Mouse (Mus musculus) midbrain, embryonic 10.5 days (tissue): ENCODE measurements at regions not wholly inside any gene's neighbourhood (a gene's known extent, or its start where the extent isn't known, plus 50 kb on each side); places are given as distances from the start of the nearest gene placed in this dataset.

Experiments
- DNase-seq: peaks from one replicate; pipeline ENCODE4 v3.0.0-alpha.2; 2017; ENCODE audit warnings: low spot score
- H3K27ac ChIP-seq: fragments of 300-500 bp; sonication (generic); replicated peaks from 2 replicates; pipeline ENCODE4 v1.5.1; 2016; ENCODE audit warnings: mild to moderate bottlenecking
- H3K27me3 ChIP-seq: fragments of 300-500 bp; sonication (generic); 2 replicates; pipeline ENCODE4 v1.6.1; 2016; ENCODE audit warnings: low read depth, mild to moderate bottlenecking; ENCODE audit not compliant: poor library complexity, severe bottlenecking
- H3K36me3 ChIP-seq: fragments of 300-500 bp; sonication (generic); 2 replicates; pipeline ENCODE4 v1.6.1; 2016; ENCODE audit warnings: mild to moderate bottlenecking, moderate library complexity
- H3K4me1 ChIP-seq: fragments of 300-500 bp; sonication (generic); 2 replicates; pipeline ENCODE4 v1.6.1; 2016
- H3K4me3 ChIP-seq: fragments of 300-500 bp; sonication (generic); 2 replicates; pipeline ENCODE4 v1.5.1; 2016; ENCODE audit warnings: mild to moderate bottlenecking, moderate library complexity
- H3K9me3 ChIP-seq: fragments of 300-500 bp; sonication (generic); replicated peaks from 2 replicates; pipeline ENCODE4 v1.6.1; 2016; ENCODE audit warnings: mild to moderate bottlenecking
- WGBS: fragments of 180-500 bp; shearing (Covaris S2); methylation state at CpG from one replicate; pipeline ENCODE4 v1.1.7; 2016; 5-methylcytosine and 5-hydroxymethylcytosine counted together

GRCm38 (mm10) chr12:35758916-35759315 is 166.5 kb upstream of the Agr3 start:
- Histone ChIP-seq H3K27me3 (no peaks in the 10 kb centered on the region), H3K27ac (no peak overlapping the region), H3K4me3 (no peak overlapping the region), H3K9me3 (0 out of 2 replicates have a peak, but pooled peaks cover under 1% of the 10 kb centered on the region), H3K36me3 (no peaks in the 10 kb centered on the region), H3K4me1 (no peaks in the 10 kb centered on the region)
- WGBS, result 85% methylated on average over 1 of the region's 1 CpGs
- DNase-seq, result no peak

GRCm38 (mm10) chr12:35755159-35755558 is 170.3 kb upstream of the Agr3 start:
- H3K4me1 ChIP-seq, result no peaks in the 10 kb centered on the region
- no peak overlapping the region for H3K4me3 ChIP-seq
- DNase-seq, result no peak
- H3K9me3 ChIP-seq, result 0 out of 2 replicates have a peak, but pooled peaks cover 5% of the 10 kb centered on the region
- no peak overlapping the region for H3K27ac ChIP-seq
- H3K27me3 ChIP-seq, result no peaks in the 10 kb centered on the region
- 88% methylated on average over 4 of the region's 4 CpGs for WGBS
- no peaks in the 10 kb centered on the region for H3K36me3 ChIP-seq

GRCm38 (mm10) chr12:35747997-35748396 is 177.4 kb upstream of the Agr3 start:
- no peak overlapping the region for H3K4me3 ChIP-seq
- no peak for DNase-seq
- H3K4me1 ChIP-seq, result no peaks in the 10 kb centered on the region
- no peaks in the 10 kb centered on the region for H3K9me3 ChIP-seq
- 85% methylated on average over 3 of the region's 3 CpGs for WGBS
- no peaks in the 10 kb centered on the region for H3K27me3 ChIP-seq
- no peak overlapping the region for H3K27ac ChIP-seq
- no peaks in the 10 kb centered on the region for H3K36me3 ChIP-seq

GRCm38 (mm10) chr12:35746691-35747299 is 178.6 kb upstream of the Agr3 start:
- Histone ChIP-seq H3K27me3 (no peaks in the 10 kb centered on the region), H3K4me1 (no peaks in the 10 kb centered on the region), H3K27ac (no peak overlapping the region), H3K9me3 (no peaks in the 10 kb centered on the region), H3K4me3 (no peak overlapping the region), H3K36me3 (no peaks in the 10 kb centered on the region)
- no peak for DNase-seq
- WGBS, result 73% methylated on average over 3 of the region's 3 CpGs

- H3K4me1 ChIP-seq, result no peaks in the 10 kb centered on the region
- no peaks in the 10 kb centered on the region for H3K9me3 ChIP-seq
- H3K27ac ChIP-seq, result no peak overlapping the region
- WGBS, result 69% methylated on average over 1 of the region's 1 CpGs
- no peak for DNase-seq
- no peak overlapping the region for H3K4me3 ChIP-seq
- H3K36me3 ChIP-seq, result no peaks in the 10 kb centered on the region
- no peaks in the 10 kb centered on the region for H3K27me3 ChIP-seq
These were observed 182.7 kb upstream of the Agr3 start for GRCm38 (mm10) chr12:35742729-35743128.

- Histone ChIP-seq H3K9me3 (no peaks in the 10 kb centered on the region), H3K4me3 (no peak overlapping the region), H3K4me1 (no peaks in the 10 kb centered on the region), H3K27ac (no peak overlapping the region), H3K27me3 (no peaks in the 10 kb centered on the region), H3K36me3 (no peaks in the 10 kb centered on the region)
- no peak for DNase-seq
- 75% methylated on average over 2 of the region's 2 CpGs for WGBS
These were observed 189.0 kb upstream of the Agr3 start for GRCm38 (mm10) chr12:35736427-35736826.

- Histone ChIP-seq H3K4me1 (no peaks in the 10 kb centered on the region), H3K27ac (no peak overlapping the region), H3K27me3 (no peaks in the 10 kb centered on the region), H3K36me3 (no peaks in the 10 kb centered on the region), H3K4me3 (no peak overlapping the region), H3K9me3 (no peaks in the 10 kb centered on the region)
- no peak for DNase-seq
- WGBS, result 70% methylated on average over 2 of the region's 2 CpGs
These were observed 190.4 kb upstream of the Agr3 start for GRCm38 (mm10) chr12:35735002-35735401.

GRCm38 (mm10) chr12:35734371-35734770 is 191.0 kb upstream of the Agr3 start:
- no peaks in the 10 kb centered on the region for H3K27me3 ChIP-seq
- DNase-seq, result no peak
- WGBS, result 90% methylated on average over 1 of the region's 1 CpGs

GRCm38 (mm10) chr12:35733580-35733979 is 191.8 kb upstream of the Agr3 start:
- Histone ChIP-seq H3K27me3 (no peaks in the 10 kb centered on the region), H3K4me1 (no peaks in the 10 kb centered on the region), H3K36me3 (no peaks in the 10 kb centered on the region), H3K4me3 (no peak overlapping the region), H3K9me3 (no peaks in the 10 kb centered on the region), H3K27ac (no peak overlapping the region)
- DNase-seq, result no peak
- WGBS, result 90% methylated on average over 2 of the region's 2 CpGs

More at GRCm38 (mm10) chr12:35734371-35734770, 191.0 kb upstream of the Agr3 start:
- Histone ChIP-seq H3K36me3 (no peaks in the 10 kb centered on the region), H3K4me1 (no peaks in the 10 kb centered on the region), H3K9me3 (no peaks in the 10 kb centered on the region), H3K27ac (no peak overlapping the region), H3K4me3 (no peak overlapping the region)

- WGBS, result 90% methylated on average over 1 of the region's 1 CpGs
- DNase-seq, result no peak
- H3K4me3 ChIP-seq, result no peak overlapping the region
- no peaks in the 10 kb centered on the region for H3K27me3 ChIP-seq
- no peaks in the 10 kb centered on the region for H3K36me3 ChIP-seq
- no peaks in the 10 kb centered on the region for H3K9me3 ChIP-seq
- H3K27ac ChIP-seq, result no peak overlapping the region
- no peaks in the 10 kb centered on the region for H3K4me1 ChIP-seq
These were observed 191.1 kb upstream of the Ahr start for GRCm38 (mm10) chr12:35725910-35726309.

- H3K4me1 ChIP-seq, result no peaks in the 10 kb centered on the region
- H3K36me3 ChIP-seq, result no peaks in the 10 kb centered on the region
- no peaks in the 10 kb centered on the region for H3K27me3 ChIP-seq
- H3K27ac ChIP-seq, result no peak overlapping the region
- no peaks in the 10 kb centered on the region for H3K9me3 ChIP-seq
- 86% methylated on average over 4 of the region's 4 CpGs for WGBS
- DNase-seq, result no peak
- H3K4me3 ChIP-seq, result no peak overlapping the region
These were observed 189.3 kb upstream of the Ahr start for GRCm38 (mm10) chr12:35724132-35724531.

GRCm38 (mm10) chr12:35712671-35713070 is 177.8 kb upstream of the Ahr start:
- Histone ChIP-seq H3K27ac (no peak overlapping the region), H3K4me3 (no peak overlapping the region), H3K36me3 (no peaks in the 10 kb centered on the region), H3K27me3 (no peaks in the 10 kb centered on the region), H3K9me3 (no peaks in the 10 kb centered on the region), H3K4me1 (no peaks in the 10 kb centered on the region)
- WGBS, result 89% methylated on average over 4 of the region's 4 CpGs
- no peak for DNase-seq

GRCm38 (mm10) chr12:35711549-35712070 is 176.8 kb upstream of the Ahr start:
- H3K4me1 ChIP-seq, result no peaks in the 10 kb centered on the region
- no peaks in the 10 kb centered on the region for H3K9me3 ChIP-seq
- 93% methylated on average over 6 of the region's 6 CpGs for WGBS
- no peak for DNase-seq
- no peak overlapping the region for H3K27ac ChIP-seq
- H3K27me3 ChIP-seq, result no peaks in the 10 kb centered on the region
- H3K36me3 ChIP-seq, result no peaks in the 10 kb centered on the region
- H3K4me3 ChIP-seq, result no peak overlapping the region
